Mouse (Mus musculus) erythroblast, embryonic 14.5 days (primary cell): ENCODE results near the gene Tssk6.

ENCODE experiments used
- GATA1 ChIP-seq: IDR thresholded peaks from 2 replicates; pipeline ENCODE4 v1.6.1; 2012; ENCODE audit warnings: low read length, inconsistent platforms, mixed read lengths
- TAL1 ChIP-seq: IDR thresholded peaks from 3 replicates; pipeline ENCODE4 v1.6.1; 2012; ENCODE audit warnings: low read length, inconsistent platforms, mixed read lengths

GRCm38 (mm10) chr8:69863387-69864020, 38.5 kb upstream of the Tssk6 start:
- TF ChIP-seq GATA1 (no peak), TAL1 (no peak)
